Mouse (Mus musculus) midbrain, embryonic 10.5 days (tissue): ENCODE results near the gene Gm8994. TPM values are rescaled to one million over a fixed set of nuclear protein-coding genes. Genes with fewer than 3 reads are reported as not detected.
"Not testable (repeated sequence)": the region's sequence is repeated elsewhere in the genome, so short reads cannot be mapped to it uniquely, and the experiment has no call there.

Source experiments
- DNase-seq: peaks from one replicate; pipeline ENCODE4 v3.0.0-alpha.2; 2017; ENCODE audit warnings: low spot score
- H3K27ac ChIP-seq: fragments of 300-500 bp; sonication (generic); replicated peaks from 2 replicates; pipeline ENCODE4 v1.5.1; 2016; ENCODE audit warnings: mild to moderate bottlenecking
- H3K27me3 ChIP-seq: fragments of 300-500 bp; sonication (generic); 2 replicates; pipeline ENCODE4 v1.6.1; 2016; ENCODE audit warnings: low read depth, mild to moderate bottlenecking; ENCODE audit not compliant: poor library complexity, severe bottlenecking
- H3K36me3 ChIP-seq: fragments of 300-500 bp; sonication (generic); 2 replicates; pipeline ENCODE4 v1.6.1; 2016; ENCODE audit warnings: mild to moderate bottlenecking, moderate library complexity
- H3K4me1 ChIP-seq: fragments of 300-500 bp; sonication (generic); 2 replicates; pipeline ENCODE4 v1.6.1; 2016
- H3K4me3 ChIP-seq: fragments of 300-500 bp; sonication (generic); 2 replicates; pipeline ENCODE4 v1.5.1; 2016; ENCODE audit warnings: mild to moderate bottlenecking, moderate library complexity
- H3K9me3 ChIP-seq: fragments of 300-500 bp; sonication (generic); replicated peaks from 2 replicates; pipeline ENCODE4 v1.6.1; 2016; ENCODE audit warnings: mild to moderate bottlenecking
- WGBS: fragments of 180-500 bp; shearing (Covaris S2); methylation state at CpG from one replicate; pipeline ENCODE4 v1.1.7; 2016; 5-methylcytosine and 5-hydroxymethylcytosine counted together
- polyA plus RNA-seq: library from polyadenylated mRNA; unstranded; fragments of >200 nt; fragmentation: Nextera tagmentation; extraction: Ambion mirVana; gene quantifications from 2 replicates; pipeline ENCODE4 v1.2.1, GENCODE M21; 2016

Gene Gm8994
- polyA plus RNA-seq, 1 experiment from 2014 or later = not detected

GRCm38 (mm10) chr6:136328416-136328815, 1.1 kb downstream of the Gm8994 start:
- not testable (repeated sequence) for H3K4me1 ChIP-seq, H3K36me3 ChIP-seq, H3K9me3 ChIP-seq, H3K4me3 ChIP-seq, H3K27ac ChIP-seq, DNase-seq, H3K27me3 ChIP-seq
- 96% methylated on average over 26 of the region's 26 CpGs for WGBS

GRCm38 (mm10) chr6:136340669-136341068, 13.3 kb downstream of the Gm8994 start:
- H3K9me3 ChIP-seq = no peaks in the 10 kb centered on the region
- no peak for DNase-seq
- no peak overlapping the region for H3K4me3 ChIP-seq
- 94% methylated on average over 5 of the region's 5 CpGs for WGBS
- no peaks in the 10 kb centered on the region for H3K27me3 ChIP-seq
- H3K27ac ChIP-seq = no peak overlapping the region
- no peaks in the 10 kb centered on the region for H3K4me1 ChIP-seq
- no peaks in the 10 kb centered on the region for H3K36me3 ChIP-seq

- Histone ChIP-seq H3K4me3 (no peak overlapping the region), H3K36me3 (no peaks in the 10 kb centered on the region), H3K27ac (no peak overlapping the region), H3K27me3 (no peaks in the 10 kb centered on the region), H3K4me1 (no peaks in the 10 kb centered on the region), H3K9me3 (no peaks in the 10 kb centered on the region)
- DNase-seq = no peak
- 96% methylated on average over 1 of the region's 1 CpGs for WGBS
Observed at GRCm38 (mm10) chr6:136341093-136341492, 13.8 kb downstream of the Gm8994 start.

- peaks cover 15% of the 10 kb centered on the region for H3K4me1 ChIP-seq
- DNase-seq = no peak
- H3K4me3 ChIP-seq = no peak overlapping the region
- no peaks in the 10 kb centered on the region for H3K36me3 ChIP-seq
- 90% methylated on average over 7 of the region's 7 CpGs for WGBS
- no peaks in the 10 kb centered on the region for H3K9me3 ChIP-seq
- H3K27me3 ChIP-seq = no peaks in the 10 kb centered on the region
- no peak overlapping the region for H3K27ac ChIP-seq
Observed at GRCm38 (mm10) chr6:136343868-136344267, 16.5 kb downstream of the Gm8994 start.

GRCm38 (mm10) chr6:136345034-136345433, 17.7 kb downstream of the Gm8994 start:
- Histone ChIP-seq H3K4me3 (no peak overlapping the region), H3K4me1 (peaks cover 15% of the 10 kb centered on the region), H3K9me3 (no peaks in the 10 kb centered on the region), H3K27me3 (no peaks in the 10 kb centered on the region), H3K36me3 (no peaks in the 10 kb centered on the region), H3K27ac (no peak overlapping the region)
- 89% methylated on average over 6 of the region's 6 CpGs for WGBS
- DNase-seq = no peak

- Histone ChIP-seq H3K4me1 (peaks cover 15% of the 10 kb centered on the region), H3K36me3 (no peaks in the 10 kb centered on the region), H3K27ac (0 out of 2 replicates have a peak overlapping the region, but pooled peaks have one; percentile 0), H3K4me3 (no peak overlapping the region), H3K27me3 (no peaks in the 10 kb centered on the region), H3K9me3 (no peaks in the 10 kb centered on the region)
- no peak for DNase-seq
- WGBS = 89% methylated on average over 7 of the region's 7 CpGs
Observed at GRCm38 (mm10) chr6:136345641-136346040, 18.3 kb downstream of the Gm8994 start.

- Histone ChIP-seq H3K27me3 (no peaks in the 10 kb centered on the region), H3K9me3 (no peaks in the 10 kb centered on the region), H3K4me3 (no peak overlapping the region), H3K36me3 (no peaks in the 10 kb centered on the region), H3K4me1 (peaks cover 15% of the 10 kb centered on the region), H3K27ac (no peak overlapping the region)
- DNase-seq = no peak
- WGBS = 62% methylated on average over 5 of the region's 5 CpGs
Observed at GRCm38 (mm10) chr6:136347053-136347452, 19.7 kb downstream of the Gm8994 start.

- DNase-seq = no peak
- Histone ChIP-seq H3K9me3 (no peaks in the 10 kb centered on the region), H3K4me3 (no peak overlapping the region), H3K27me3 (no peaks in the 10 kb centered on the region), H3K27ac (no peak overlapping the region; the same call in 1 of the 2 replicates), H3K4me1 (peaks cover 15% of the 10 kb centered on the region), H3K36me3 (no peaks in the 10 kb centered on the region)
- WGBS = 57% methylated on average over 9 of the region's 9 CpGs
Observed at GRCm38 (mm10) chr6:136347631-136348030, 20.3 kb downstream of the Gm8994 start.

- Histone ChIP-seq H3K36me3 (no peaks in the 10 kb centered on the region), H3K4me1 (no peaks in the 10 kb centered on the region), H3K27me3 (no peaks in the 10 kb centered on the region), H3K27ac (no peak overlapping the region), H3K9me3 (no peaks in the 10 kb centered on the region), H3K4me3 (no peak overlapping the region)
- peak; percentile 70 for DNase-seq
- 43% methylated on average over 11 of the region's 11 CpGs for WGBS
Observed at GRCm38 (mm10) chr6:136353399-136354184, 26.3 kb downstream of the Gm8994 start.

GRCm38 (mm10) chr6:136358471-136358870, 31.1 kb downstream of the Gm8994 start:
- H3K27me3 ChIP-seq = no peaks in the 10 kb centered on the region
- DNase-seq = no peak
- H3K36me3 ChIP-seq = no peaks in the 10 kb centered on the region
- no peak overlapping the region for H3K4me3 ChIP-seq
- 91% methylated on average over 5 of the region's 5 CpGs for WGBS
- H3K4me1 ChIP-seq = no peaks in the 10 kb centered on the region
- no peak overlapping the region for H3K27ac ChIP-seq
- no peaks in the 10 kb centered on the region for H3K9me3 ChIP-seq

- H3K4me3 ChIP-seq = no peak overlapping the region
- no peak for DNase-seq
- no peaks in the 10 kb centered on the region for H3K36me3 ChIP-seq
- H3K27me3 ChIP-seq = no peaks in the 10 kb centered on the region
- 0 out of 2 replicates have a peak, but pooled peaks cover 2% of the 10 kb centered on the region for H3K4me1 ChIP-seq
- 96% methylated on average over 8 of the region's 8 CpGs for WGBS
- H3K27ac ChIP-seq = no peak overlapping the region
- no peaks in the 10 kb centered on the region for H3K9me3 ChIP-seq
Observed at GRCm38 (mm10) chr6:136363313-136363712, 36.0 kb downstream of the Gm8994 start.

- no peak overlapping the region for H3K27ac ChIP-seq
- H3K9me3 ChIP-seq = no peaks in the 10 kb centered on the region
- H3K4me1 ChIP-seq = 0 out of 2 replicates have a peak, but pooled peaks cover 2% of the 10 kb centered on the region
- H3K27me3 ChIP-seq = no peaks in the 10 kb centered on the region
- WGBS = 82% methylated on average over 4 of the region's 4 CpGs
- H3K36me3 ChIP-seq = no peaks in the 10 kb centered on the region
- DNase-seq = no peak
- no peak overlapping the region for H3K4me3 ChIP-seq
Observed at GRCm38 (mm10) chr6:136364008-136364407, 36.7 kb downstream of the Gm8994 start.

- Histone ChIP-seq H3K27me3 (no peaks in the 10 kb centered on the region), H3K9me3 (no peaks in the 10 kb centered on the region), H3K36me3 (no peaks in the 10 kb centered on the region), H3K4me3 (no peak overlapping the region), H3K27ac (no peak overlapping the region), H3K4me1 (0 out of 2 replicates have a peak, but pooled peaks cover 2% of the 10 kb centered on the region)
- DNase-seq = no peak
- 83% methylated on average over 12 of the region's 12 CpGs for WGBS
Observed at GRCm38 (mm10) chr6:136364430-136365098, 37.2 kb downstream of the Gm8994 start.
